Mouse (Mus musculus) liver, embryonic 14.5 days (tissue): ENCODE data around the gene Pik3cb.

ENCODE experiments used
- CTCF ChIP-seq: IDR thresholded peaks from 2 replicates; pipeline ENCODE4 v1.5.1; 2016; ENCODE audit warnings: antibody characterized with exemption, low read depth, control low read depth
- EP300 ChIP-seq: IDR thresholded peaks from 2 replicates; pipeline ENCODE4 v1.6.1; 2016; ENCODE audit warnings: antibody characterized with exemption, low read depth

- TF ChIP-seq CTCF (no peak), EP300 (no peak)
Measured at GRCm38 (mm10) chr9:99131951-99132470, 8.4 kb downstream of the Pik3cb start.
